Mouse (Mus musculus): Measurements from ENCODE around the gene Immp2l.

GRCm38 (mm10) chr12:41277896-41278295 lies 254.0 kb downstream of the Immp2l start:
- no peak for TF ChIP-seq POLR2A (IDR thresholded peaks at IDR 0.05; ENCODE audit: low read depth, low read length)
- TF ChIP-seq CTCF (conservative IDR thresholded peaks at IDR 0.05; ENCODE audit: insufficient read depth, insufficient read length, low read depth, low read length) = no peak

Measured in kidney, adult 2 months (tissue).